Mouse (Mus musculus) olfactory bulb, adult 2 months (tissue): ENCODE results near the gene Hist1h2bj. TPM values are rescaled to one million over a fixed set of nuclear protein-coding genes. Genes with fewer than 3 reads are reported as not detected.
"Not testable (repeated sequence)": the region's sequence is repeated elsewhere in the genome, so short reads cannot be mapped to it uniquely, and the experiment has no call there.

Source experiments
- H3K27ac ChIP-seq: fragments of 200-500 bp; 2 replicates; pipeline ENCODE4 v1.5.1; 2012; ENCODE audit warnings: low read depth, low read length; ENCODE audit not compliant: insufficient read depth
- H3K4me1 ChIP-seq: fragments of 200-500 bp; 2 replicates; pipeline ENCODE4 v1.6.1; 2012; ENCODE audit warnings: low read length; ENCODE audit not compliant: control insufficient read depth, insufficient read depth
- H3K4me3 ChIP-seq: fragments of 200-500 bp; 2 replicates; pipeline ENCODE4 v1.5.1; 2012; ENCODE audit warnings: mild to moderate bottlenecking, low read depth, low read length, moderate library complexity; ENCODE audit not compliant: insufficient read depth
- CTCF ChIP-seq: fragments of 200-500 bp; IDR thresholded peaks from 2 replicates; pipeline ENCODE4 v1.5.1; 2012; ENCODE audit warnings: low read depth, mild to moderate bottlenecking, low read length, moderate library complexity; ENCODE audit not compliant: insufficient read depth
- POLR2A ChIP-seq: fragments of 200-500 bp; IDR thresholded peaks from 2 replicates; pipeline ENCODE4 v1.6.1; 2012; ENCODE audit warnings: mild to moderate bottlenecking, low read depth, low read length, moderate library complexity; ENCODE audit not compliant: insufficient read depth
- WGBS: fragments of 180-500 bp; shearing (Covaris S2); methylation state at CpG from one replicate; pipeline ENCODE4 v1.1.7; 2018; 5-methylcytosine and 5-hydroxymethylcytosine counted together
- polyA plus RNA-seq: library from polyadenylated mRNA; stranded (reverse); fragments of >200 nt; gene quantifications from 2 replicates; pipeline ENCODE4 v1.2.4, GENCODE M21; 2012; ENCODE audit warnings: low replicate concordance; ENCODE audit not compliant: missing spikeins, insufficient read depth, insufficient read length

Hist1h2bj gene
- polyA plus RNA-seq = not detected in 2 replicates

GRCm38 (mm10) chr13:22042568-22043502 is at the start of gene Hist1h2bj, which contains the start of gene Hist1h2ag:
TSS of gene Hist1h2bj (plus strand) at chr13:22043214.
TSS of gene Hist1h2ag (minus strand) at chr13:22042944.
- WGBS = 1% methylated on average over 55 of the region's 80 CpGs
- H3K27ac ChIP-seq = peak within 1 kb of the TSS; percentile 47; the same call in 1 of the 2 replicates
- TF ChIP-seq POLR2A = peak; percentile 66; the same call in 1 of the 2 replicates
- H3K4me3 ChIP-seq = peak within 1 kb of the TSS; percentile 71
- H3K4me1 ChIP-seq = not testable (repeated sequence)

DNA sequence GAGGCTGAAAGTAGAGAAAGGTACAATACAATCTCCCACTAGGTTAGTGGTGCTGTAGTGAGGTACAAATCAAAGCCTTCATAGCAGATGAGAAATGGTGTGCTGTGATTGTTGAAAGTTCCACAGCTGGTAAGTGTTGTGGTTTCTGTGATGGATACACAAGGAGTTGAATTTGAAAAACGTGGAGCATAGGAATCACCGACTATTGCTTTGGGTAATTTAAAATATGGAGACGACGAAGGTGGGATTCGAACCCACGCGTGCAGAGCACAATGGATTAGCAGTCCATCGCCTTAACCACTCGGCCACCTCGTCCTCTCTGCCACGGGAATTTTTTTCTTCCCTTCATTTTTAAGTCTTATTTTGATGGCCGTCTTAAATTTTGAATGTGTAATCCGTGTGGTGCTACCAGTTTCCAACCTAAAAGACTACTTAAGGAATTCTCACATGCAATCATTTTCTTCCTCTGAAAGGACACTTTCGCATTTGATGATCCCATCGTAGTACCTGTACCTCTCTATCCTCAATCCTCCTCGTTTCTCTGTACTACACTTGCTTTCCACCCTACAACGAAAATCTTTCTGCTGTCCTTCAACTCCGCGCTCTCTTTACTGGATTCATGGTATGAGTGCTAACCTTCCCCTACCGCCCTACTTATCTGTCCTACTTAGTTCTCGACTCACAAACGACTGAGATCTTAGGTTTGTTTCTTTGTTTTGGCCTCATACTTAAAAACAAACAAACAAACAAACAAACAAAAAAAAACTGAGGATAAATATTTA is 48.9 kb upstream of the Hist1h2bj start:
- H3K4me1 ChIP-seq = no peaks in the 10 kb centered on the region
- whole genome bisulfite sequencing = 7% methylated on average over 22 of the region's 22 CpGs

GRCm38 (mm10) chr13:21994896-21995295 is 48.1 kb upstream of the Hist1h2bj start:
- Histone ChIP-seq H3K4me1 (no peaks in the 10 kb centered on the region), H3K27ac (no peak overlapping the region), H3K4me3 (no peak overlapping the region)
- 13% methylated on average over 8 of the region's 8 CpGs for WGBS
- TF ChIP-seq CTCF (no peak), POLR2A (no peak)

More for the DNA sequence above, 48.9 kb upstream of the Hist1h2bj start:
- Histone ChIP-seq H3K4me3 (no peak overlapping the region), H3K27ac (no peak overlapping the region)
- TF ChIP-seq POLR2A (no peak), CTCF (no peak)

- TF ChIP-seq CTCF = no peak
- no peak for TF ChIP-seq POLR2A
- 2% methylated on average over 21 of the region's 21 CpGs for WGBS
- H3K4me1 ChIP-seq = no peaks in the 10 kb centered on the region
- H3K27ac ChIP-seq = no peak overlapping the region
- H3K4me3 ChIP-seq = no peak overlapping the region
These were observed 47.6 kb upstream of the Hist1h2bj start for GRCm38 (mm10) chr13:21995331-21995914.

DNA sequence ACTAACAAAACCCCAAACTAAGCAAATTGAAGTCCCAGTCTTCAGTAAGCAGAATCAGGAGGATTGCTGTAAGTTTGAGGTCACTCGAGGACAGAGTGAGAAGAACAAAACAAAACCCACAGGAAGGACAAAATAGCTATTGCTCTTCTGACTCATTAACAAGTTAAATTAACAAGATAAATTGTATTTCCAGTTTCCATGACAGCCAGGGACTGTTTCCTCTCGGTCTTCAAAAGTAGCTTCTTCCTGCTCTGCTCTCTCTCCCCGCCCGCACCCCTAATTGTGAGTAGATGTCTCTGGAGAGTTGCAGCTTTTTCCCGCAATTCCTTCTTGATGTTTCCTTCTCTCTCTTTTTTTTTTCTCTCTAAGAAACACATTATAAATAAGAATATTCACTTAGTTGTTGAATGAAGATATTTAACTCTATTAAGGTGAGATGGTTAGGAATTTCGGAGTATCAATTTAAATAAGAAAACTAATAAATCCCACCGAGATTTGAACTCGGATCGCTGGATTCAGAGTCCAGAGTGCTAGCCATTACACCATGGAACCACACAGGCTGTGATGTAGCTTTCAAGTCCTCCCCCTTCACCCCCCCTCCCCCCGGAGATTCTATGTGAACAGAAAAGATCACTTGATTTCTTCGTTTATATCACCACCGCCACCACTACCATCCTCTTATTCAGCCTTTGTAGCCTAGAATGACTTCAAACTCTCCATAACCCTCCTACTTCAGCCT is 46.7 kb upstream of the Hist1h2bj start:
- H3K4me3 ChIP-seq = no peak overlapping the region

DNA sequence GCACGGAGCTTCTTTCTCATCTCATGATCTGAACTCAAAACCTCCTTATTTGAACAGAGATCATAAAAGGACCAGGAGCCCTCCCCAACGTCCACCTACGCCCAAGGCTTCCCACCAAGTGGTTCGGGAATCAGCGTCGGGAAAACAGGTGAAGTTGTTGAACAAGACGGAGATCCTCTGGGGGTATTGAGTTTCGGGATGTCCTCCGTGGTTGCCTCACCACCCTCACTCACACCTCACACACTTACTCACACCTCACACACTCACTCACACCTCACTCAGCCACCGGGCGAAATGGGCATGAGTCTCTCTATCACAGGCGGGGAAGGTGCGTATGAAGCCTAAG is 46.2 kb upstream of the Hist1h2bj start:
- H3K4me1 ChIP-seq = no peaks in the 10 kb centered on the region
- TF ChIP-seq CTCF (no peak), POLR2A (no peak)
- H3K4me3 ChIP-seq = no peak overlapping the region
- WGBS = 5% methylated on average over 13 of the region's 13 CpGs
- no peak overlapping the region for H3K27ac ChIP-seq

More for the DNA sequence above, 46.7 kb upstream of the Hist1h2bj start:
- TF ChIP-seq POLR2A = no peak
- TF ChIP-seq CTCF = no peak
- 8% methylated on average over 12 of the region's 12 CpGs for WGBS
- Histone ChIP-seq H3K27ac (no peak overlapping the region), H3K4me1 (no peaks in the 10 kb centered on the region)

- WGBS = 7% methylated on average over 21 of the region's 21 CpGs
- H3K4me3 ChIP-seq = no peak overlapping the region
These were observed 45.7 kb upstream of the Hist1h2bj start for GRCm38 (mm10) chr13:21997201-21997820.

GRCm38 (mm10) chr13:21997821-21998220 is 45.2 kb upstream of the Hist1h2bj start:
- 8% methylated on average over 4 of the region's 4 CpGs for WGBS
- Histone ChIP-seq H3K4me1 (no peaks in the 10 kb centered on the region), H3K4me3 (no peak overlapping the region), H3K27ac (no peak overlapping the region)
- TF ChIP-seq POLR2A (no peak), CTCF (no peak)

More at GRCm38 (mm10) chr13:21997201-21997820, 45.7 kb upstream of the Hist1h2bj start:
- Histone ChIP-seq H3K27ac (no peak overlapping the region), H3K4me1 (no peaks in the 10 kb centered on the region)
- TF ChIP-seq POLR2A = no peak
- TF ChIP-seq CTCF = no peak
